Mouse (Mus musculus): Measurements from ENCODE around the gene Gpat3. TPM values are rescaled to one million over a fixed set of nuclear protein-coding genes. Genes with fewer than 3 reads are reported as not detected.

Gene Gpat3
- polyA plus RNA-seq, 1 experiment from 2014 or later, result 0.36 TPM

DNA sequence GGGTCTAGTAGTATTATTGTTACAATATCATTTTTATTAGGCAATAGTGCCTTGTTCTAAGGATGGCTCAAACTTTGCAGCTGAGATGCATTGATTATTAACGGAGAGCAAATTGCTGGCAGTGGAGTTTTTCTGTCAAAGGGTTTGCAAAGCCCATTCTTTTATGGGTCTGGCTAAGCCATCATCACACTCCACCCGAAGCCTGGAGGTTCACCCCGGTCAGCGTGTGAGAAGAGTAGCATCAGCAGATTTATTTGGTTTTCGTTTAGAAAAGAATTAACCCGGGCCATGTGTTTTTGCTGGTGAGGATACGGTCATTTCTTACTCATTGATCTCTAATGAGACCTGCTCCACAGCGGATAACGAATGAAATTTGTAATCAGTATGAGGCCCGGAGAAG lies 99.8 kb downstream of the Gpat3 start:
- H3K4me2 ChIP-seq, result no peak overlapping the region
- peaks cover 4% of the 10 kb centered on the region; the same call in 1 of the 2 replicates for H3K4me1 ChIP-seq
- WGBS, result 84% methylated on average over 10 of the region's 10 CpGs
- no peak for ATAC-seq (replicated peaks)
- no peaks in the 10 kb centered on the region for H3K27me3 ChIP-seq (replicated peaks)
- no peaks in the 10 kb centered on the region for H3K36me3 ChIP-seq (replicated peaks)
- H3K4me3 ChIP-seq, result no peak overlapping the region
- H3K27ac ChIP-seq, result no peak overlapping the region
- H3K9ac ChIP-seq, result no peak overlapping the region
- H3K9me3 ChIP-seq, result no peaks in the 10 kb centered on the region

Other genes starting within 250 kb of the Gpat3 start
- 48.4 and 49.2 TPM in 2 replicates for gene Coq2, start 170.6 kb upstream of the Gpat3 start, polyA plus RNA-seq (2015; fragmentation: Nextera tagmentation; extraction: Ambion mirVana)
- 0.09 and 0.20 TPM in 2 replicates for gene Hpse, start 126.0 kb upstream of the Gpat3 start, polyA plus RNA-seq (2015; fragmentation: Nextera tagmentation; extraction: Ambion mirVana)
- gene Helq, start 47.1 kb upstream of the Gpat3 start, polyA plus RNA-seq (2015; fragmentation: Nextera tagmentation; extraction: Ambion mirVana), result 22.2 and 22.6 TPM in 2 replicates
- 140 and 144 TPM in 2 replicates for gene Mrps18c, start 47.1 kb upstream of the Gpat3 start, polyA plus RNA-seq (2015; fragmentation: Nextera tagmentation; extraction: Ambion mirVana)
- gene Abraxas1, start 24.7 kb upstream of the Gpat3 start, polyA plus RNA-seq (2015; fragmentation: Nextera tagmentation; extraction: Ambion mirVana), result 12.8 and 13.2 TPM in 2 replicates